Mouse (Mus musculus) heart, embryonic 11.5 days (tissue): ENCODE results near the gene Trp53. TPM values are rescaled to one million over a fixed set of nuclear protein-coding genes. Genes with fewer than 3 reads are reported as not detected.

ENCODE experiments used
- ATAC-seq: fragments of 200-750 bp; cut with Nextera tagmentation; replicated peaks from 2 replicates; pipeline ENCODE4 v1.8.0; 2017; ENCODE audit warnings: moderate library complexity; ENCODE audit not compliant: insufficient number of reproducible peaks, low FRiP score, low TSS enrichment
- H3K27ac ChIP-seq: fragments of 300-500 bp; sonication (generic); 2 replicates; pipeline ENCODE4 v1.5.1; 2014; ENCODE audit warnings: mild to moderate bottlenecking, low read depth, low read length
- H3K27me3 ChIP-seq: fragments of 300-500 bp; sonication (generic); 2 replicates; pipeline ENCODE4 v1.6.1; 2014; ENCODE audit warnings: mild to moderate bottlenecking, low read length, mixed read lengths; ENCODE audit not compliant: control insufficient read depth, insufficient read depth
- H3K36me3 ChIP-seq: fragments of 300-500 bp; sonication (generic); 2 replicates; pipeline ENCODE4 v1.6.1; 2014; ENCODE audit warnings: mild to moderate bottlenecking, low read length, moderate library complexity, mixed read lengths; ENCODE audit not compliant: control insufficient read depth, insufficient read depth
- H3K4me1 ChIP-seq: fragments of 300-500 bp; sonication (generic); 2 replicates; pipeline ENCODE4 v1.6.1; 2014; ENCODE audit warnings: low read length; ENCODE audit not compliant: control insufficient read depth, insufficient read depth
- H3K4me2 ChIP-seq: fragments of 300-500 bp; sonication (generic); 2 replicates; pipeline ENCODE4 v1.6.1; 2014; ENCODE audit warnings: mild to moderate bottlenecking, moderate library complexity
- H3K4me3 ChIP-seq: fragments of 300-500 bp; sonication (generic); 2 replicates; pipeline ENCODE4 v1.5.1; 2014; ENCODE audit warnings: low read depth, low read length
- H3K9ac ChIP-seq: fragments of 300-500 bp; sonication (generic); 2 replicates; pipeline ENCODE4 v1.6.1; 2014; ENCODE audit warnings: mild to moderate bottlenecking, low read depth, low read length, moderate library complexity
- H3K9me3 ChIP-seq: fragments of 300-500 bp; sonication (generic); replicated peaks from 2 replicates; pipeline ENCODE4 v1.6.1; 2016; ENCODE audit warnings: low read length; ENCODE audit not compliant: control insufficient read depth
- WGBS: fragments of 180-500 bp; shearing (Covaris S2); extraction: QIAGEN DNeasy Blood & Tissue Kit; methylation state at CpG from one replicate; pipeline ENCODE4 v1.1.7; 2014; ENCODE audit not compliant: insufficient replicate concordance; 5-methylcytosine and 5-hydroxymethylcytosine counted together
- polyA plus RNA-seq: library from polyadenylated mRNA; unstranded; fragments of >200 nt; fragmentation: Nextera tagmentation; extraction: Ambion mirVana; gene quantifications from 2 replicates; pipeline ENCODE4 v1.2.1, GENCODE M21; 2014

The Trp53 gene
- polyA plus RNA-seq, 1 experiment from 2014 or later, result 107 TPM

DNA sequence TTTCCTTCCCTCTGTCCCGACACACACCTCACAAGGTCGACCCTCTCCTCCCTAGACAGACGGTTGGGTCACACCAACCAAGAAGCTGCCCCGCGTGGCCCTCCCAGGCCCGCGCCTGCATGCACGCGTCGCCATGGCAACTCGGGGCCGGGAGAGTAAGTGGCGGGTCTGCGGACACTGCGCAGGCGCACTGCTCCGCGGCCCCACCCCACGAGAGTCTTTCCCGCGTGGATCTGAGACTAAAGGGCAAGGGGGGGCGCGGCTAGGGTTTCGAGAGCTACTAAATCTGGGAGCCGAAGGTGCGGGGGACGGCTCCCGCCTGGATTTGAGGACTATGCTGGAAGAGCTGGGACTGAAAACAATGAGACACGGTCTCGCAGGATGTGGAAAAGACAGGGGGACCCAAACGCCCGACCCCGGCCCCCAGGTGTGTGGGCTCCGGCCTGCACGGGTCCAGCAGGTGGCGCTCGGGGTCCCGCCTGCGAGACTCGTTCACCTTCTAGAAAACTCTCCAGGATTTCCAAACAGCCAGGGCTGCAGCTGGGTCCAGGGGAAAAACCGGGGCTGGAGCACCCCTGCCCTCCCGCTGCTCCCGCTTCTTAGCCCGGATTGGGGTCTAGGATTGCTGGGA is 33.6 kb upstream of the Trp53 start:
- peak overlapping the region; percentile 99 for H3K4me2 ChIP-seq
- H3K9me3 ChIP-seq, result no peaks in the 10 kb centered on the region
- ATAC-seq, result peak; percentile 64
- no peaks in the 10 kb centered on the region for H3K36me3 ChIP-seq
- H3K9ac ChIP-seq, result peak overlapping the region; percentile 70
- under 1% methylated on average over 44 of the region's 44 CpGs for WGBS
- peaks cover 8% of the 10 kb centered on the region; the same call in 1 of the 2 replicates for H3K4me1 ChIP-seq
- H3K27ac ChIP-seq, result peak overlapping the region; percentile 42
- peak overlapping the region; percentile 49 for H3K4me3 ChIP-seq
- peaks cover 23% of the 10 kb centered on the region for H3K27me3 ChIP-seq

DNA sequence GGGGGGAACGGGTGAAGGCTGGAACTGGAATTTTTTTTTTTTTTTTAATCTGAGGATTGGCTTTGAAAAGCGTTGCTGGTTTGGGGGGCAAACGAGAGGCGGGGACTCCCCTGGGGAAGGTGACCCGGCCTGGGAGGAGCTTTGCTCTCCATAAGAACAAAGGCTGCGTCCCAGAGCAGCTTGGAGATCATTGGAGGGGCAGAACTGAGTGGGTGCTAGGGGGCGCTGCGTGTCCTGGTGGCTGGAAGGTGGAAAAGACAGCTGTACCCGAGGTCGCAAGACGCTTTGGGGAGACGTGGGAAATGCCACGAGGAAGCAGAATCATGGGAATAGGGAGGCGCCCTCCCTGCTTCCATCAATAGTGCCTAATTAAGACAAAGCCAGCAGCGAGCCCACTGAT is 33.1 kb upstream of the Trp53 start:
- WGBS, result 5% methylated on average over 15 of the region's 15 CpGs
- Histone ChIP-seq H3K27ac (peak overlapping the region; percentile 42; the same call in 1 of the 2 replicates), H3K4me2 (peak overlapping the region; percentile 99), H3K27me3 (peaks cover 23% of the 10 kb centered on the region), H3K4me3 (peak overlapping the region; percentile 49), H3K9ac (peak overlapping the region; percentile 70), H3K4me1 (peaks cover 8% of the 10 kb centered on the region; the same call in 1 of the 2 replicates), H3K36me3 (no peaks in the 10 kb centered on the region), H3K9me3 (no peaks in the 10 kb centered on the region)
- ATAC-seq, result no peak

DNA sequence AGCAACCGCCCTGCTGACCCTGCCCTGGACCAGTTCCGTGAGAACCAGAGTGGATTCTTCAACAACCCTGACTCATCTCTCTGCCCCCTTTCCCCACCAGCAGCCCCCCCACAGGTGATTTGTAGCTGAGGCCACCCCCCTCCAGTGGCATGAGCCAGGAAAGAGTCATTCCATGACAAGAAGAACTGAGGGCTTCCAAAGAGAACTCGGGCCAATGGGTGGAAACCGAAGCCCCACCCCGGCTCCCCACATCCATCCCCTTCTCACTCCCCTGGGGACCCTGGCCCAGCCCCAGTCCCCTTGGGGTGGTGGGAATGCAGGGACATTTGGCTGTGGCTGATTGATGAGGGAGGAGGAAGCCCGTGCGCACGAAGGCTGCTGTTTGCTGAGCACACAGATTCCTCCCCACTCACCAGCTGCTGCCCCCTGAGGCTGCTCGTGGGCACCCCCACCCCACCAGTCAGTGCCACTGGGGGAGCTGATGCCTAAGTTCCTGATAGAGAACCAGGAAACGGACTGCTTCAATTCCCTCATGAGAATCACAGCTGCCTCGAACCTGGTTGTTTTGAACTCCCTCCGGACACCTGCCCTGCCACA is 31.0 kb upstream of the Trp53 start, which contains the start of gene Dnah2:
TSS of gene Dnah2 (minus strand) at position 51 of the 597 bp plus-strand sequence.
- peaks cover 8% of the 10 kb centered on the region; the same call in 1 of the 2 replicates for H3K4me1 ChIP-seq
- no peak within 1 kb of the TSS for H3K4me2 ChIP-seq
- ATAC-seq, result no peak
- H3K9ac ChIP-seq, result no peak within 1 kb of the TSS
- no peak within 1 kb of the TSS for H3K27ac ChIP-seq
- no peaks in the 10 kb centered on the region for H3K36me3 ChIP-seq
- H3K4me3 ChIP-seq, result no peak within 1 kb of the TSS
- H3K27me3 ChIP-seq, result peaks cover 23% of the 10 kb centered on the region
- 41% methylated on average over 12 of the region's 12 CpGs for WGBS
- H3K9me3 ChIP-seq, result no peaks in the 10 kb centered on the region

DNA sequence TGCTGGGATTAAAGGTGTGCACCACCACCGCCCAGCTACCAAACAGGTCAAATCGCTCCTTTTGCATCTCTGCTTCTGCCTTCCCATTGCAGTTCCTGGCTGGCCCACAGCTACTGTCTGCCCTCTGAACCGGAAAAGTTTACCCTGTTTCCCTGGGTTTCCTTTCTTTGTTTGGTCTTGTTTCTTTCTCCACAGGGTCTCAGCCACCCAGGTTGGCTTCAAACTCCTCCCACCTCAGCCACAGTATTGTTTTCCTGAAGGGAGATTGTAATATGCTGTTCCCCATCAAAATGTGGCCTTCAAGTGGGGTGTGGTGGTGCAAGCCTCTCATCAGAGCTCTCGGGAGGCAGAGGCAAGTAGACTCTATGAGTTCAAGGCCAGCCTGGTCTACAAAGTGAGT is 28.8 kb upstream of the Trp53 start:
- Histone ChIP-seq H3K9ac (no peak overlapping the region), H3K36me3 (no peaks in the 10 kb centered on the region), H3K4me1 (peaks cover 8% of the 10 kb centered on the region; the same call in 1 of the 2 replicates), H3K9me3 (no peaks in the 10 kb centered on the region), H3K4me3 (no peak overlapping the region), H3K27ac (no peak overlapping the region), H3K27me3 (peaks cover 23% of the 10 kb centered on the region), H3K4me2 (no peak overlapping the region)
- 75% methylated on average over 4 of the region's 4 CpGs for WGBS
- no peak for ATAC-seq

DNA sequence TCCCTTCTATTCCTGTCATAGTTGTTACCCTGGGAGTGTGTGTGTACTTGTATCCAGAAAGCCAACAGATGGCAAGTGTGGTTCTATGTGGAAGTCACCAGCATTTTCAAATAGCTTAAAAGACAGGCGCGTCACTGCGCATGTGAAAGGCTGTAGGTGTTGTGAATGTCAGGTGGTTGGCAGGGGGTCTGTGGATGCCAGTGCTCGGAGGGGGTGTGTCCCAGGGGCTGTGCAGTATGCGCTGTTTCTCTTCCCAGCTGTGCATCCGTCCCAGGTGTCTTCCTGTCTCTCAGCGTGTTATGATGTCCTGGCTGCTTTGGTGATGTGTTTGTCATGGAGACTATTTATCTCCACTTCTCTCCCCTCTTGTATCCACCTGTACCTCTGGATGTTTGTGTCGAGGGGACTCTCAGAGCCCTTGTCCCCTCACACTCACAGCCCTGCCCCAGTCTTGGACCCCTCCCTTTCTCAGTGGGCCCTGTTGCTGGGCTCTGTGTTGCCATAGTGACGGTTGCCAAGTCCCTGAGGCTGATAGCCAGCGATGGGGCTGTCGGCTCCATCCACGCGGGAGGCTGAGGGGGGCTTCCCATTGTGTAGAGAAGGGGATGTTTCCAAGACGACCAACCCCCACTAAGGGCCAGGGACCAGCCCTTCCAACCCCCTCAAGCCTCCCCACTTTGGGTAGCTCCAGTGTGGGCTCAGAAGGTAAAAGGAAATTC is 27.4 kb upstream of the Trp53 start:
- H3K27me3 ChIP-seq, result peaks cover 21% of the 10 kb centered on the region
- no peaks in the 10 kb centered on the region for H3K9me3 ChIP-seq
- no peak overlapping the region for H3K27ac ChIP-seq
- no peak for ATAC-seq
- no peak overlapping the region for H3K4me2 ChIP-seq
- H3K36me3 ChIP-seq, result no peaks in the 10 kb centered on the region
- H3K9ac ChIP-seq, result 0 out of 2 replicates have a peak overlapping the region, but pooled peaks have one; percentile 12
- no peak overlapping the region for H3K4me3 ChIP-seq
- 30% methylated on average over 14 of the region's 14 CpGs for WGBS
- H3K4me1 ChIP-seq, result peaks cover 9% of the 10 kb centered on the region

- no peak overlapping the region for H3K4me2 ChIP-seq
- H3K9me3 ChIP-seq, result no peaks in the 10 kb centered on the region
- peaks cover 18% of the 10 kb centered on the region for H3K27me3 ChIP-seq
- peaks cover 14% of the 10 kb centered on the region for H3K4me1 ChIP-seq
- no peaks in the 10 kb centered on the region for H3K36me3 ChIP-seq
- H3K27ac ChIP-seq, result no peak overlapping the region
- H3K9ac ChIP-seq, result 0 out of 2 replicates have a peak overlapping the region, but pooled peaks have one; percentile 12
- no peak overlapping the region for H3K4me3 ChIP-seq
- ATAC-seq, result no peak
- whole genome bisulfite sequencing, result 40% methylated on average over 2 of the region's 2 CpGs
Observed at GRCm38 (mm10) chr11:69553341-69553721, 26.8 kb upstream of the Trp53 start.

DNA sequence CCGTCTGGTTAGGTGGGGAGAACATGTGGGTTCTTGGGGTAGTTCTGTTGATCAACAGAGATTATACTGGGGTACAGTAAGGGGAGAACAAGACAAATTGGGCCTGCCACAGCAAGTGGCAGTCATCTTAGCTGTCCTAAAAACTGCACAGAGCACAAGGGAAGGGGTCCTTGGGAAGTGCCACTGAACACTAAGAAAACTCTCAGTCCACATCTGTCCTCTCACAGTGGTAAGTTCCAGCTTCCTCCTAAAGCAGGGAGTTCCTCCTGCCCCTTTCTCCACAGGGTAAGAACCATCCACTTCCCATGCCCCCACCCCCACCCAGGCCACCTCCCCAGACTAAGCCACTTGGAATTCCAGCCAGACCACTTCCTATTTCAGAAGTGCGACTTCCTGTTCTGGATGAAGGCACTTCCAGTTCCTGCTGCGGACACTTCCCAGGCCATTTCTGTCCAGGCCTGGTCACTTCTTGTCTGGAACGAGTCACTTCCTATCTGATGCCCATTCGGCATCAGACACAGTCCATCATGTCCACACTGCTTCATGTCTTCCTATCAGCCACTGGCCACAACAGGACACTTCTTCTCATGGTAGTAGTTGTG is 25.5 kb upstream of the Trp53 start:
- H3K36me3 ChIP-seq, result no peaks in the 10 kb centered on the region
- H3K4me3 ChIP-seq, result no peak overlapping the region
- ATAC-seq, result no peak
- no peak overlapping the region for H3K27ac ChIP-seq
- H3K4me2 ChIP-seq, result no peak overlapping the region
- 0 out of 2 replicates have a peak, but pooled peaks cover 6% of the 10 kb centered on the region for H3K27me3 ChIP-seq
- WGBS, result 65% methylated on average over 5 of the region's 5 CpGs
- H3K4me1 ChIP-seq, result peaks cover 24% of the 10 kb centered on the region
- no peak overlapping the region for H3K9ac ChIP-seq
- H3K9me3 ChIP-seq, result no peaks in the 10 kb centered on the region

DNA sequence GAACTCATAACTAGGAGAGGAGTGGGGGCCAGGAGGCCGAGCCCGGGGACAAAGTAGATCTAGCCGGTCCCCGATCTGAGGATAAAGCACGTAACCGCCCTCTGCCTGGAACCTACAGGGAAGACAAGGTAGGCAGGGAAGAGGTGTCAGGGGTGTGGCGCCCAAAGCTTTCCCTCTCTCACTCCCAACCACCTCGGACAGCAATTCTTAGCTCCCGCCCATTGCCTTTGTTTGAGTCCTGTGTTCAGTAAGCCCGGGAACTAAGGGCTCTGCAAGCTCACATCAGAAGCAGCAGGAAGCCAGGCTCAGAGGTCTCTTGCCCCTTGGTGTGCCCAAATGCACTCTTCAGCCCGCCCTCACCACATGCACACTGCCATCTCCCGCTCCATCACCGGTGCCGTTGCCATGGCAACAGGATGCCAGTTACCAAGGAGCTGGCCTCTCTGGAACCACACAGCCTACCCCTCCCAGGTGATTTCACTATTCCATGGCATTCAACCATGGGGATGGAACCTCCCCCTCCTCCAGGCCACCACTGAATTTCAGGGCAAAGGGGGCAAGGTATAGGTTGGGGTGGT is 22.7 kb upstream of the Trp53 start:
- Histone ChIP-seq H3K4me2 (peak overlapping the region; percentile 98), H3K27ac (no peak overlapping the region), H3K9ac (no peak overlapping the region), H3K4me3 (peak overlapping the region; percentile 74; the same call in 1 of the 2 replicates), H3K4me1 (peaks cover 49% of the 10 kb centered on the region), H3K9me3 (no peaks in the 10 kb centered on the region), H3K36me3 (no peaks in the 10 kb centered on the region), H3K27me3 (peaks cover 6% of the 10 kb centered on the region; the same call in 1 of the 2 replicates)
- ATAC-seq, result no peak
- 30% methylated on average over 14 of the region's 14 CpGs for WGBS
